Mouse (Mus musculus): Measurements from ENCODE around the gene Pdzph1.

Pdzph1 gene

GRCm38 (mm10) chr17:58991275-58991674, at the start of gene Pdzph1:
Pdzph1 (minus strand) TSS chr17:58991375.
- no peak for DNase-seq (ENCODE audit: low read depth)

- DNase-seq (ENCODE audit: low read depth), result no peak
These were observed 48.6 kb upstream of the Pdzph1 start for GRCm38 (mm10) chr17:59039754-59040153.

GRCm38 (mm10) chr17:59033445-59033844, 42.3 kb upstream of the Pdzph1 start:
- no peak for DNase-seq (ENCODE audit: low read depth)

GRCm38 (mm10) chr17:59026336-59026735, 35.2 kb upstream of the Pdzph1 start:
- no peak for DNase-seq (ENCODE audit: low read depth)

GRCm38 (mm10) chr17:59024502-59024901, 33.3 kb upstream of the Pdzph1 start:
- DNase-seq (ENCODE audit: low read depth), result no peak

- no peak for DNase-seq (ENCODE audit: low read depth)
These were observed 32.8 kb upstream of the Pdzph1 start for GRCm38 (mm10) chr17:59023971-59024370.

GRCm38 (mm10) chr17:59018666-59019065, 27.5 kb upstream of the Pdzph1 start:
- no peak for DNase-seq (ENCODE audit: low read depth)

- DNase-seq (ENCODE audit: low read depth), result no peak
These were observed 21.9 kb upstream of the Pdzph1 start, which contains the start of gene Nudt12 for GRCm38 (mm10) chr17:59013091-59013459. Nudt12 (minus strand) TSS chr17:59013372.

- DNase-seq (ENCODE audit: low read depth), result no peak
These were observed 21.4 kb upstream of the Pdzph1 start for GRCm38 (mm10) chr17:59012421-59013090.

GRCm38 (mm10) chr17:59011546-59012307, 20.6 kb upstream of the Pdzph1 start:
- DNase-seq (ENCODE audit: low read depth), result no peak

GRCm38 (mm10) chr17:58973237-58973636, 17.9 kb downstream of the Pdzph1 start:
- DNase-seq (ENCODE audit: low read depth), result no peak

- no peak for DNase-seq (ENCODE audit: low read depth)
These were observed 31.3 kb downstream of the Pdzph1 start for GRCm38 (mm10) chr17:58959905-58960304.

- DNase-seq (ENCODE audit: low read depth), result no peak
These were observed 34.1 kb downstream of the Pdzph1 start for GRCm38 (mm10) chr17:58957055-58957454.

GRCm38 (mm10) chr17:58943015-58943822, 48.0 kb downstream of the Pdzph1 start:
- no peak for DNase-seq (ENCODE audit: low read depth)

- no peak for DNase-seq (ENCODE audit: low read depth)
These were observed 52.6 kb downstream of the Pdzph1 start for GRCm38 (mm10) chr17:58938598-58938997.

GRCm38 (mm10) chr17:58937533-58937932, 53.6 kb downstream of the Pdzph1 start:
- DNase-seq (ENCODE audit: low read depth), result no peak

- DNase-seq (ENCODE audit: low read depth), result no peak
These were observed 58.2 kb downstream of the Pdzph1 start for GRCm38 (mm10) chr17:58932983-58933280.

- DNase-seq (ENCODE audit: low read depth), result no peak
These were observed 58.7 kb downstream of the Pdzph1 start for GRCm38 (mm10) chr17:58932279-58932982.

- DNase-seq (ENCODE audit: low read depth), result no peak
These were observed 66.2 kb downstream of the Pdzph1 start for GRCm38 (mm10) chr17:58924754-58925546.

- no peak for DNase-seq (ENCODE audit: low read depth)
These were observed 67.2 kb downstream of the Pdzph1 start for GRCm38 (mm10) chr17:58923901-58924476.

GRCm38 (mm10) chr17:58923316-58923866, 67.8 kb downstream of the Pdzph1 start:
- DNase-seq (ENCODE audit: low read depth), result no peak

Measured in induced T-regulatory cell, adult 2 months (primary cell).